Mouse (Mus musculus) forebrain, embryonic 16.5 days (tissue): Measurements from ENCODE around the gene Adarb2. TPM values are rescaled to one million over a fixed set of nuclear protein-coding genes. Genes with fewer than 3 reads are reported as not detected.

Experiments
- ATAC-seq: fragments of 200-750 bp; cut with Nextera tagmentation; 2 replicates; pipeline ENCODE4 v1.8.0; 2017; ENCODE audit warnings: mild to moderate bottlenecking, moderate library complexity
- H3K27ac ChIP-seq: fragments of 300-500 bp; sonication (generic); 2 replicates; pipeline ENCODE4 v1.5.1; 2014; ENCODE audit warnings: low read length, control low read depth
- H3K27me3 ChIP-seq: fragments of 300-500 bp; sonication (generic); replicated peaks from 2 replicates; pipeline ENCODE4 v1.6.1; 2014; ENCODE audit warnings: low read length; ENCODE audit not compliant: control insufficient read depth, insufficient read depth
- H3K36me3 ChIP-seq: fragments of 300-500 bp; sonication (generic); 2 replicates; pipeline ENCODE4 v1.6.1; 2014; ENCODE audit not compliant: control insufficient read depth, insufficient read depth
- H3K4me1 ChIP-seq: fragments of 300-500 bp; sonication (generic); replicated peaks from 2 replicates; pipeline ENCODE4 v1.6.1; 2014; ENCODE audit warnings: low read length; ENCODE audit not compliant: control insufficient read depth, insufficient read depth
- H3K4me2 ChIP-seq: fragments of 300-500 bp; sonication (generic); 2 replicates; pipeline ENCODE4 v1.6.1; 2014; ENCODE audit warnings: mild to moderate bottlenecking, low read length, control low read depth
- H3K4me3 ChIP-seq: fragments of 300-500 bp; sonication (generic); replicated peaks from 2 replicates; pipeline ENCODE4 v1.5.1; 2014; ENCODE audit warnings: mild to moderate bottlenecking, low read length, control low read depth
- H3K9ac ChIP-seq: fragments of 300-500 bp; sonication (generic); replicated peaks from 2 replicates; pipeline ENCODE4 v1.6.1; 2014; ENCODE audit warnings: low read depth, low read length, control low read depth
- H3K9me3 ChIP-seq: fragments of 300-500 bp; sonication (generic); 2 replicates; pipeline ENCODE4 v1.6.1; 2016; ENCODE audit warnings: low read length; ENCODE audit not compliant: control insufficient read depth
- WGBS: fragments of 180-500 bp; shearing (Covaris S2); extraction: QIAGEN DNeasy Blood & Tissue Kit; methylation state at CpG from one replicate; pipeline ENCODE4 v1.1.7; 2014; 5-methylcytosine and 5-hydroxymethylcytosine counted together
- polyA plus RNA-seq: library from polyadenylated mRNA; unstranded; fragments of >200 nt; fragmentation: Nextera tagmentation; extraction: Ambion mirVana; gene quantifications from 2 replicates; pipeline ENCODE4 v1.2.1, GENCODE M21; 2015

Gene Adarb2
- polyA plus RNA-seq, 1 experiment from 2014 or later = 30.0 TPM

DNA sequence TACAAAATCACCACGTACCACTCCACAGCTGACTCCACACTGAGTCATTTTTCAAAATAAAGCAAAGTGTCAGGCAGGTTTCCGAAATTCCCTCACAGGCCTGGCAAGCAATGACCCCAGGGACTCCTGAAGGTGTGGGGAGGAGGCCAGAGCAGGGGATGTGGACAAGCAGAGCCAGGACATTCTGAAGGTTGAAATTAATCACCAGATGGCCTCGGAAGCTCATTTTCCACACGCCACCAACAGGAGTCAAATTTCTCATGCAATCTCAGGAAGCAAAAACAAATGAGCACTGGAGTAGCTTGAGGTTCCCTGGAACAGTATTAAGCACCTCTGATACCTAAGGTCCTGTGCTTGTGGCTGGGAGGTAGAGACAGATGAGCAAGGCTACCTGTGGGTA lies 580.0 kb downstream of the Adarb2 start:
- Histone ChIP-seq H3K36me3 (no peaks in the 10 kb centered on the region), H3K9me3 (no peaks in the 10 kb centered on the region), H3K4me2 (no peak overlapping the region), H3K4me3 (no peak overlapping the region), H3K27ac (no peak overlapping the region), H3K4me1 (0 out of 2 replicates have a peak, but pooled peaks cover 3% of the 10 kb centered on the region), H3K9ac (no peak overlapping the region), H3K27me3 (0 out of 2 replicates have a peak, but pooled peaks cover 2% of the 10 kb centered on the region)
- no peak for ATAC-seq
- WGBS = 73% methylated on average over 4 of the region's 4 CpGs

GRCm38 (mm10) chr13:8783686-8784307 lies 581.1 kb downstream of the Adarb2 start:
- Histone ChIP-seq H3K4me3 (no peak overlapping the region), H3K27me3 (0 out of 2 replicates have a peak, but pooled peaks cover 2% of the 10 kb centered on the region), H3K36me3 (no peaks in the 10 kb centered on the region), H3K9me3 (no peaks in the 10 kb centered on the region), H3K27ac (no peak overlapping the region), H3K4me2 (no peak overlapping the region), H3K9ac (no peak overlapping the region), H3K4me1 (0 out of 2 replicates have a peak, but pooled peaks cover 3% of the 10 kb centered on the region)
- ATAC-seq = no peak
- WGBS = 84% methylated on average over 10 of the region's 10 CpGs

DNA sequence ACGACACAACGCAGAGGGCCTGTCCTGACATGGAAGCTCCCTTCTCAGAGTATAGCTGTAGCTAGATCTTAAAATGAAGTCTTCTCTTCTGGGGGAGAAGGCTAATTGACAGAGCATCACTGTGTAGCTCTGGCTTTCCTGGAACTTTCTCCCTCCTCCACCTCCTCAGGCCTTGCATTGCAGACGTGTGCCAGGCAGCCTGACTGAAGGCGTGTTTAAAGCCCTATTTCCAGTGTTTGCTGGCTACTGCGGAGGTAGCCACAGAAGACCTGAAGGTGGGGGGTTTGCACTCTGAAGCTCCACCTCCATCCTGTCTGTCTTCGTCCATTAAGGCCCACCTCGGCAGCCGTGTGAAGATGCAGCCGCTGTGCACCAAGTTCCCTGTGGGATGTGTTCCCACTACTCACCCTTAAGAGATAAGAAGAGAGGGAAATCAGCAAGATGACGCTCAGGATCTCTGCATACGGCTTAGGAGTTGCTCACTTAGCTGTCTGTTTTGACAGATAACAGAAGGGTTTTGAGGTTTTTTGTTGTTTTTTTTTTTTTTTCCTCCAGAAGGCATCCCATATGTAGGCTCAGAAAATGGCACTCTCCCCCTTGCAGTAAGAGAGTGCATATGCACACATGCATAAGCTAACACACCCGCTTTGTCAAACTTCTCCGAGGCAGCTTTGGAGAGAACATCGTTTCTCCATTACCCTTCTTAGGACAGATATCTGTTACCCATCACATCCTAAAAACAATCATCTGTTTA lies 581.8 kb downstream of the Adarb2 start:
- Histone ChIP-seq H3K36me3 (no peaks in the 10 kb centered on the region), H3K4me2 (0 out of 2 replicates have a peak overlapping the region, but pooled peaks have one; percentile 12), H3K4me3 (no peak overlapping the region), H3K27me3 (0 out of 2 replicates have a peak, but pooled peaks cover 2% of the 10 kb centered on the region), H3K9me3 (no peaks in the 10 kb centered on the region), H3K9ac (no peak overlapping the region), H3K27ac (no peak overlapping the region), H3K4me1 (0 out of 2 replicates have a peak, but pooled peaks cover 3% of the 10 kb centered on the region)
- 69% methylated on average over 14 of the region's 14 CpGs for WGBS
- ATAC-seq = peak; percentile 74

GRCm38 (mm10) chr13:8785185-8785584 lies 582.5 kb downstream of the Adarb2 start:
- H3K36me3 ChIP-seq = no peaks in the 10 kb centered on the region
- no peak overlapping the region for H3K4me3 ChIP-seq
- H3K27me3 ChIP-seq = 0 out of 2 replicates have a peak, but pooled peaks cover 2% of the 10 kb centered on the region
- no peaks in the 10 kb centered on the region for H3K9me3 ChIP-seq
- 0 out of 2 replicates have a peak, but pooled peaks cover 3% of the 10 kb centered on the region for H3K4me1 ChIP-seq
- ATAC-seq = peak; percentile 87
- 0 out of 2 replicates have a peak overlapping the region, but pooled peaks have one; percentile 12 for H3K4me2 ChIP-seq
- H3K9ac ChIP-seq = no peak overlapping the region
- no peak overlapping the region for H3K27ac ChIP-seq
- 37% methylated on average over 9 of the region's 9 CpGs for WGBS

- WGBS = 72% methylated on average over 8 of the region's 8 CpGs
- no peaks in the 10 kb centered on the region for H3K27me3 ChIP-seq
- no peak overlapping the region for H3K9ac ChIP-seq
- no peaks in the 10 kb centered on the region for H3K9me3 ChIP-seq
- ATAC-seq = no peak
- no peaks in the 10 kb centered on the region for H3K4me1 ChIP-seq
- no peak overlapping the region for H3K4me3 ChIP-seq
- H3K4me2 ChIP-seq = no peak overlapping the region
- no peaks in the 10 kb centered on the region for H3K36me3 ChIP-seq
- H3K27ac ChIP-seq = no peak overlapping the region
These were observed 590.6 kb downstream of the Adarb2 start for GRCm38 (mm10) chr13:8793217-8793616.

DNA sequence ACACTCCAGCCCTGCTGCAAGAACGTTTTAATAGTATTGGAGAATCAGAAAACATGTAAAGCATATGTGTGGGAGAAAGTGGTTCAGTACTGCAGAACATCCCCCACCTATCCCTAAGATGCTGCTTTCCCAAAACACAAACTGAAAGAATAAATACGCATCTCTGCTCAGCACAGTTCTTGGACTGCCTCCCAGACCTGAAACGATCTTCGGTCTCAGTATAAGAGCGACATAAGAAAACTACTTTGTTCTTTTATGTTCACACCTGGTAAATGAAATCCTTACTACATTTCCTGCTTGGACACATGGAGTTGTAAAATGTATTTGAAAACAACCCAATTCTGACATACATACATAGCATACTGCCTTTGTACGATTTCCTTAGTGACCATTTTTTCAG lies 597.9 kb downstream of the Adarb2 start:
- H3K9me3 ChIP-seq = no peaks in the 10 kb centered on the region
- H3K27ac ChIP-seq = no peak overlapping the region
- WGBS = 70% methylated on average over 6 of the region's 6 CpGs
- H3K4me3 ChIP-seq = no peak overlapping the region
- H3K9ac ChIP-seq = no peak overlapping the region
- no peaks in the 10 kb centered on the region for H3K27me3 ChIP-seq
- H3K4me2 ChIP-seq = no peak overlapping the region
- H3K36me3 ChIP-seq = no peaks in the 10 kb centered on the region; the same call in 1 of the 2 replicates
- H3K4me1 ChIP-seq = no peaks in the 10 kb centered on the region
- ATAC-seq = no peak

DNA sequence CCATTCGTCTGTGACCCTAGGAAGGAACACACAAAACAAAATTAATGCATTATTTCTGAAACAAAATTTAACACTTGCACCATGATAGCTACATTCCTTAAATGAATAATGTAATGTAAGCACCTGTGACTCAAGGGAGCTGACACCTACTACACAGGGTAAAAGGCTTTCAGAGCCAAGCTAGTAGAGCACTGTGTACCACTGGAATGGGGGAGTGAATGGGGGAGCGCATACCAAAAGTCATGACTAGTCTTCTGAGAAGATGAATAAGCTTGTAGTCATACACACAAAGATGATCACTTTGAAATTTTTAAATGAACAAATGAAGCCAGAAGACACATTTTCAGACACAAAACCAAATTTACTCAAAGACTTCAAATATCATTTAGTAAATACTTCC lies 603.3 kb downstream of the Adarb2 start:
- H3K4me3 ChIP-seq = no peak overlapping the region
- no peak overlapping the region for H3K9ac ChIP-seq
- no peak overlapping the region for H3K4me2 ChIP-seq
- no peaks in the 10 kb centered on the region; the same call in 1 of the 2 replicates for H3K36me3 ChIP-seq
- no peak for ATAC-seq
- H3K9me3 ChIP-seq = no peaks in the 10 kb centered on the region
- 96% methylated on average over 2 of the region's 2 CpGs for WGBS
- no peak overlapping the region for H3K27ac ChIP-seq
- no peaks in the 10 kb centered on the region for H3K27me3 ChIP-seq
- H3K4me1 ChIP-seq = no peaks in the 10 kb centered on the region
